20 mouse cellular contexts compared by ENCODE assay signal in the genomic region with DNA sequence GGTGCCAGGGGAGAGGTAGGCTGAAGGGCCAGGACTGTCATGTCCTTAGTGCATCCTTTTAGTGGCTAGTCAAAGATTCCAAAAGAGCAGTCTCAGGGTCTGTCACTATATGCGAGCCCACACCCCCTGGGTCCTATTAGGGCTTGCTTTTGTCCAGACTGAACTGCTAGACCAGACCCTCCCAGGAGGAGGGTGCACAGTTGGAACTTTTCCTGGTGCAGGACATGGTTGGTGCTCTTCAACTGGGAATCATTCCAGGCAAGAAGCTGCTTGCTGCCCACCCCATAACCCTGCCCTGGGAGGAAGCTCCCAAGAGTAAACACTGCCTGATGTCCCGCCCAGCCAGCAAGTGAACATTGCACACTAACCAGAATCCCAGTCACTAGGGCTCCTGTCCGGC. TPM values are rescaled to one million over a fixed set of nuclear protein-coding genes. Genes with fewer than 3 reads are reported as not detected.
A peak's percentile ranks its signal among the peaks of the same experiment; 100 is the strongest.
DNase-seq lines count a peak whose midpoint lies in the region; ATAC-seq and TF ChIP-seq lines count a peak whose summit lies in the region.
"Had no signal": no experiment of that assay in that cellular context is flagged by ENCODE, and none has a peak within 500 bp of the region (broad histone marks: within the 10 kb centered on the region; RNA-seq: fewer than 3 reads in every experiment).

A gene (plus strand): TSS at position 301 of the 400 bp plus-strand sequence.

- H3K9me3 ChIP-seq in intestine, embryonic 15.5 days, result no peaks in the 10 kb centered on the region
- H3K9me3 ChIP-seq: embryonic facial prominence, embryonic 12.5 days; forebrain, embryonic 15.5 days; G1E; heart, embryonic 12.5 days; hindbrain, embryonic 15.5 days; midbrain, embryonic 10.5 days; neural tube, embryonic 12.5 days had no signal

- no peaks in the 10 kb centered on the region for H3K79me2 ChIP-seq in liver, adult 2 months (ENCODE audit: control insufficient read depth, insufficient read depth, low read length)

- H3K27me3 ChIP-seq in intestine, embryonic 15.5 days (replicated peaks), result no peaks in the 10 kb centered on the region
- no peaks in the 10 kb centered on the region for H3K27me3 ChIP-seq in liver, adult 2 months (ENCODE audit: control insufficient read depth, insufficient read depth, low read length)
- H3K27me3 ChIP-seq in small intestine, adult 2 months (ENCODE audit: control insufficient read depth, insufficient read depth, low read length), result peaks cover 3% of the 10 kb centered on the region; the same call in 1 of the 2 replicates
- H3K27me3 ChIP-seq: forebrain, embryonic 15.5 days; hindbrain, embryonic 15.5 days; neural tube, embryonic 12.5 days had no signal

- H3K4me3 ChIP-seq in intestine, embryonic 15.5 days (replicated peaks), result no peak within 1 kb of the TSS
- peak within 1 kb of the TSS; percentile 38; the same call in 1 of the 2 replicates for H3K4me3 ChIP-seq in liver, adult 2 months (ENCODE audit: insufficient read depth, low read depth, low read length)
- no peak within 1 kb of the TSS for H3K4me3 ChIP-seq in small intestine, adult 2 months (ENCODE audit: low read depth, low read length)
- H3K4me3 ChIP-seq: embryonic facial prominence, embryonic 12.5 days; forebrain, embryonic 15.5 days; heart, embryonic 12.5 days; hindbrain, embryonic 15.5 days; midbrain, embryonic 10.5 days; neural tube, embryonic 12.5 days had no signal

- peak; percentile 27 for DNase-seq in lung, postnatal 10 days
- DNase-seq in lung, postnatal 25 days (ENCODE audit: low spot score), result no peak
- peak; percentile 23 for DNase-seq in liver, adult 2 months (ENCODE audit: extremely low read depth, low read depth, low spot score)
- no peak for DNase-seq in right cerebral cortex, postnatal 10 days (ENCODE audit: low spot score in 2 of 2)
- DNase-seq in embryo, embryonic 10 days (ENCODE audit: low spot score), result no peak
- DNase-seq: adrenal gland, adult 2 months; cerebellum, adult 11-12 months; layer of hippocampus, postnatal 36 days; left cerebral cortex, postnatal 4 days; right cerebral cortex, postnatal 25 days had no signal

- H3K9ac ChIP-seq in intestine, embryonic 15.5 days, result no peak within 1 kb of the TSS
- H3K9ac ChIP-seq in liver, adult 2 months (ENCODE audit: low read depth, low read length), result peak within 1 kb of the TSS; percentile 25; the same call in 1 of the 2 replicates
- H3K9ac ChIP-seq: embryonic facial prominence, embryonic 12.5 days; forebrain, embryonic 15.5 days; heart, embryonic 12.5 days; hindbrain, embryonic 15.5 days; neural tube, embryonic 12.5 days had no signal

- H3K4me2 ChIP-seq in intestine, embryonic 15.5 days (replicated peaks), result no peak within 1 kb of the TSS
- H3K4me2 ChIP-seq: embryonic facial prominence, embryonic 12.5 days; forebrain, embryonic 15.5 days; heart, embryonic 12.5 days; hindbrain, embryonic 15.5 days; neural tube, embryonic 12.5 days had no signal

- TF ChIP-seq CTCF in liver, adult 2 months (IDR thresholded peaks at IDR 0.05; ENCODE audit: low read depth, low read length), result no peak
- TF ChIP-seq CTCF in small intestine, adult 2 months (IDR thresholded peaks at IDR 0.05; ENCODE audit: extremely low read depth, insufficient read length, insufficient replicate concordance, low read depth, low read length), result no peak

- no peaks in the 10 kb centered on the region for H3K36me3 ChIP-seq in intestine, embryonic 15.5 days
- no peaks in the 10 kb centered on the region for H3K36me3 ChIP-seq in liver, adult 2 months (ENCODE audit: control insufficient read depth, insufficient read depth, low read length)
- no peaks in the 10 kb centered on the region for H3K36me3 ChIP-seq in small intestine, adult 2 months (ENCODE audit: control insufficient read depth, insufficient read depth, low read length)
- H3K36me3 ChIP-seq: embryonic facial prominence, embryonic 12.5 days; forebrain, embryonic 15.5 days; G1E; heart, embryonic 12.5 days; hindbrain, embryonic 15.5 days; midbrain, embryonic 10.5 days; neural tube, embryonic 12.5 days had no signal

- TF ChIP-seq POLR2A in liver, adult 2 months (IDR thresholded peaks at IDR 0.05; ENCODE audit: extremely low read depth, insufficient read depth, low read length), result no peak
- TF ChIP-seq POLR2A in small intestine, adult 2 months (IDR thresholded peaks at IDR 0.05; ENCODE audit: low read depth, low read length), result no peak

- no peak for ATAC-seq in intestine, embryonic 15.5 days
- ATAC-seq: forebrain, embryonic 15.5 days had no signal

- 0 out of 2 replicates have a peak, but pooled peaks cover 7% of the 10 kb centered on the region for H3K4me1 ChIP-seq in intestine, embryonic 15.5 days (replicated peaks)
- H3K4me1 ChIP-seq in liver, adult 2 months (ENCODE audit: control insufficient read depth, insufficient read depth, low read length), result no peaks in the 10 kb centered on the region
- H3K4me1 ChIP-seq in small intestine, adult 2 months (ENCODE audit: control insufficient read depth, insufficient read depth, insufficient read length, low read length), result peaks cover 4% of the 10 kb centered on the region; the same call in 1 of the 2 replicates
- H3K4me1 ChIP-seq: embryonic facial prominence, embryonic 12.5 days; forebrain, embryonic 15.5 days; heart, embryonic 12.5 days; hindbrain, embryonic 15.5 days; neural tube, embryonic 12.5 days had no signal

- H3K27ac ChIP-seq in intestine, embryonic 15.5 days, result peak within 1 kb of the TSS; percentile 13; the same call in 1 of the 2 replicates
- peak within 1 kb of the TSS; percentile 52 for H3K27ac ChIP-seq in liver, adult 2 months (replicated peaks; ENCODE audit: insufficient read depth, low read depth, low read length)
- peak within 1 kb of the TSS; percentile 42; the same call in 1 of the 2 replicates for H3K27ac ChIP-seq in small intestine, adult 2 months (ENCODE audit: insufficient read depth, low read depth, low read length)
- H3K27ac ChIP-seq: embryonic facial prominence, embryonic 12.5 days; forebrain, embryonic 15.5 days; hindbrain, embryonic 15.5 days; midbrain, embryonic 10.5 days; neural tube, embryonic 12.5 days had no signal

- WGBS in intestine, embryonic 15.5 days, result 42% methylated on average over 3 of the region's 3 CpGs
- 52% methylated on average over 3 of the region's 3 CpGs for whole genome bisulfite sequencing in liver, adult 2 months
- WGBS in small intestine, adult 2 months, result 43% methylated on average over 3 of the region's 3 CpGs

RNA-seq across cellular contexts. Expression of the gene that starts here (rescaled TPM):
- 0.25 and 0.28 TPM in 2 replicates for polyA plus RNA-seq in intestine, embryonic 15.5 days (2015; fragmentation: Nextera tagmentation; extraction: Ambion mirVana)
- total RNA-seq in liver, adult 2 months (2014; rRNA removed), result 5.6 and 8.3 TPM in 2 replicates
- polyA plus RNA-seq in liver, adult 2 months (2012; rRNA removed), result 5.8 and 11.2 TPM in 2 replicates
- 0.94 and 1.1 TPM in 2 replicates for polyA plus RNA-seq in small intestine, adult 2 months (2012; rRNA removed)
- total RNA-seq: adrenal gland, adult 2 months; G1E; heart, postnatal 25 days; left cerebral cortex, postnatal 4 days had no signal
- polyA plus RNA-seq: embryonic facial prominence, embryonic 12.5 days; G1E; heart, embryonic 12.5 days; hindbrain, embryonic 15.5 days; midbrain, embryonic 10.5 days; neural tube, embryonic 12.5 days had no signal

Comparison
In these comparisons a context has a peak if more than half of its experiments do, and no peak if none do; other contexts are left out.
1. DNase-seq: peak in lung, postnatal 10 days (single experiment) and liver, adult 2 months (single experiment); none in lung, postnatal 25 days (single experiment), right cerebral cortex, postnatal 10 days (0 of 2) and embryo, embryonic 10 days (single experiment).
2. Peak in every context shown above with its lines, with median percentiles within 50 percentile points of each other: H3K27ac ChIP-seq.